Comparison of ENCODE assay signal across 14 mouse cellular contexts in the genomic region with DNA sequence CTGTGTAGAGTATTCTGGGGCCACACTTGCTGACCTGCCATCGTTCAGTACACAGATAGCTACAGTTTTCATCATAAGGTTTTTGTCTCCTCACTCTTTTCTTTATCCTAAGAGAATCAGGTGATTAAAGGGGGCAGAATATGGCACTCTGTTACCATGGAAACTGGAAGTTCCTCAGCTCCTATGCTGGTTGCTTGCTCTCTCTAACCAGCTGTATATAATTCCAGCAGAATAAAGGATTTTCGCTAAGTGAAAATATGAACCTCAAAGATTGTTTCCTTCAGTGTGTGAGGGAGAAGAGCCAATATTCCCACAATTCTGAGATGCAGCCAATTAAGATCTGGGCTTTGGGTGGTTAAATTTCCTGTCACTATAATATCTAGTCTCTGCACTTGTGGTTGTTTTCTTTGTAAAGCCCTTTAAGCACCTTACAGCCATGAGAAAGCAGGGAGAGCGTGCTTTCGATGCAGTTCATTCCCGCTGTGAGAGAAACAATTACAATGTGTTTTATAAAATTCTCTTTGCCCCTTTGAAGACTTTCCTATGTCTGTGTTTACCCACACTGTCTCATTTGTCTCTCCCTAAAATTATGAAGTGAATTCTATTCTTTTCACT.
A peak's percentile ranks its signal among the peaks of the same experiment; 100 is the strongest.
DNase-seq lines count a peak whose midpoint lies in the region; ATAC-seq lines count a peak whose summit lies in the region.
"Had no signal": no experiment of that assay in that cellular context is flagged by ENCODE, and none has a peak within 500 bp of the region (broad histone marks: within the 10 kb centered on the region; RNA-seq: fewer than 3 reads in every experiment).

No protein-coding gene starts in this region.

- no peak overlapping the region for H3K27ac ChIP-seq in forebrain, embryonic 13.5 days
- no peak overlapping the region for H3K27ac ChIP-seq in forebrain, embryonic 10.5 days
- H3K27ac ChIP-seq in neural tube, embryonic 14.5 days (ENCODE audit: low read depth, low read length): 0 out of 2 replicates have a peak overlapping the region, but pooled peaks have one; percentile 34
- peak overlapping the region; percentile 64 for H3K27ac ChIP-seq in midbrain, embryonic 15.5 days
- no peak overlapping the region for H3K27ac ChIP-seq in kidney, embryonic 16.5 days (ENCODE audit: low read length)
- H3K27ac ChIP-seq: intestine, embryonic 15.5 days; liver, embryonic 13.5 days had no signal

- H3K9me3 ChIP-seq in forebrain, embryonic 13.5 days (replicated peaks): no peaks in the 10 kb centered on the region
- H3K9me3 ChIP-seq in forebrain, embryonic 10.5 days: no peaks in the 10 kb centered on the region
- no peaks in the 10 kb centered on the region for H3K9me3 ChIP-seq in neural tube, embryonic 14.5 days (ENCODE audit: control insufficient read depth, low read length)
- H3K9me3 ChIP-seq in midbrain, embryonic 15.5 days: no peaks in the 10 kb centered on the region
- H3K9me3 ChIP-seq in kidney, embryonic 16.5 days (ENCODE audit: low read length): no peaks in the 10 kb centered on the region
- H3K9me3 ChIP-seq: intestine, embryonic 15.5 days; liver, embryonic 13.5 days had no signal

- H3K4me1 ChIP-seq in forebrain, embryonic 13.5 days: peaks cover 9% of the 10 kb centered on the region; the same call in 1 of the 2 replicates
- H3K4me1 ChIP-seq in forebrain, embryonic 10.5 days: peaks cover 12% of the 10 kb centered on the region
- H3K4me1 ChIP-seq in neural tube, embryonic 14.5 days (ENCODE audit: control insufficient read depth, insufficient read depth, low read length): no peaks in the 10 kb centered on the region
- H3K4me1 ChIP-seq in midbrain, embryonic 15.5 days: peaks cover 17% of the 10 kb centered on the region
- peaks cover 3% of the 10 kb centered on the region; the same call in 1 of the 2 replicates for H3K4me1 ChIP-seq in kidney, embryonic 16.5 days (ENCODE audit: insufficient read depth, low read length)
- H3K4me1 ChIP-seq: intestine, embryonic 15.5 days; liver, embryonic 13.5 days had no signal

- no peak overlapping the region for H3K4me3 ChIP-seq in forebrain, embryonic 13.5 days
- H3K4me3 ChIP-seq in forebrain, embryonic 10.5 days: no peak overlapping the region
- H3K4me3 ChIP-seq in neural tube, embryonic 14.5 days (ENCODE audit: low read depth, low read length): no peak overlapping the region
- no peak overlapping the region for H3K4me3 ChIP-seq in midbrain, embryonic 15.5 days
- H3K4me3 ChIP-seq in kidney, embryonic 16.5 days (ENCODE audit: low read length): no peak overlapping the region
- H3K4me3 ChIP-seq: intestine, embryonic 15.5 days; liver, embryonic 13.5 days had no signal

- H3K36me3 ChIP-seq in forebrain, embryonic 13.5 days (ENCODE audit: poor library complexity, severe bottlenecking): no peaks in the 10 kb centered on the region
- H3K36me3 ChIP-seq in forebrain, embryonic 10.5 days (replicated peaks): no peaks in the 10 kb centered on the region
- H3K36me3 ChIP-seq in neural tube, embryonic 14.5 days (ENCODE audit: control insufficient read depth, insufficient read depth, low read length): no peaks in the 10 kb centered on the region
- H3K36me3 ChIP-seq in midbrain, embryonic 15.5 days (replicated peaks): no peaks in the 10 kb centered on the region
- no peaks in the 10 kb centered on the region for H3K36me3 ChIP-seq in kidney, embryonic 16.5 days (ENCODE audit: insufficient read depth, low read length)
- H3K36me3 ChIP-seq: intestine, embryonic 15.5 days; liver, embryonic 13.5 days had no signal

- H3K4me2 ChIP-seq in forebrain, embryonic 13.5 days: no peak overlapping the region
- no peak overlapping the region for H3K4me2 ChIP-seq in neural tube, embryonic 14.5 days (ENCODE audit: low read depth, low read length)
- H3K4me2 ChIP-seq in midbrain, embryonic 15.5 days: no peak overlapping the region
- H3K4me2 ChIP-seq in kidney, embryonic 16.5 days (replicated peaks; ENCODE audit: low read depth, low read length): no peak overlapping the region
- H3K4me2 ChIP-seq: intestine, embryonic 15.5 days; liver, embryonic 13.5 days had no signal

- ATAC-seq in forebrain, embryonic 13.5 days: peak; percentile 73
- peak; percentile 71; the same call in 1 of the 2 replicates for ATAC-seq in neural tube, embryonic 14.5 days (ENCODE audit: low read depth)
- ATAC-seq in midbrain, embryonic 15.5 days (replicated peaks): peak; percentile 95
- ATAC-seq in kidney, embryonic 16.5 days (ENCODE audit: low FRiP score, low TSS enrichment): no peak
- ATAC-seq: intestine, embryonic 15.5 days; lung, postnatal 0 days had no signal

- no peaks in the 10 kb centered on the region for H3K27me3 ChIP-seq in forebrain, embryonic 13.5 days
- H3K27me3 ChIP-seq in forebrain, embryonic 10.5 days (ENCODE audit: poor library complexity, severe bottlenecking): no peaks in the 10 kb centered on the region
- no peaks in the 10 kb centered on the region for H3K27me3 ChIP-seq in neural tube, embryonic 14.5 days (ENCODE audit: control insufficient read depth, insufficient read depth, low read length)
- H3K27me3 ChIP-seq in midbrain, embryonic 15.5 days (replicated peaks): no peaks in the 10 kb centered on the region
- no peaks in the 10 kb centered on the region for H3K27me3 ChIP-seq in kidney, embryonic 16.5 days (ENCODE audit: insufficient read depth, low read length)
- H3K27me3 ChIP-seq: intestine, embryonic 15.5 days; liver, embryonic 13.5 days had no signal

- DNase-seq in forebrain, embryonic 10.5 days (ENCODE audit: extremely low spot score, low spot score): no peak
- no peak for DNase-seq in neural tube, embryonic 10.5 days (ENCODE audit: extremely low spot score, low spot score)
- no peak for DNase-seq in lung, adult 18-20 months
- DNase-seq in adrenal gland, postnatal 14 days: no peak
- DNase-seq: adrenal gland, postnatal 36 days; gastrocnemius, postnatal 14 days; kidney, postnatal 10 days; liver, embryonic 13.5 days had no signal

- WGBS in forebrain, embryonic 13.5 days: 27% methylated on average over 5 of the region's 5 CpGs
- 73% methylated on average over 5 of the region's 5 CpGs for WGBS in forebrain, embryonic 10.5 days
- WGBS in neural tube, embryonic 14.5 days: 56% methylated on average over 5 of the region's 5 CpGs
- WGBS in midbrain, embryonic 15.5 days: 32% methylated on average over 5 of the region's 5 CpGs
- 65% methylated on average over 5 of the region's 5 CpGs for WGBS in kidney, embryonic 16.5 days

- H3K9ac ChIP-seq in forebrain, embryonic 13.5 days: no peak overlapping the region
- no peak overlapping the region for H3K9ac ChIP-seq in neural tube, embryonic 14.5 days (replicated peaks; ENCODE audit: low read depth, low read length)
- no peak overlapping the region for H3K9ac ChIP-seq in midbrain, embryonic 15.5 days
- no peak overlapping the region for H3K9ac ChIP-seq in kidney, embryonic 16.5 days (replicated peaks; ENCODE audit: low read length)
- H3K9ac ChIP-seq: intestine, embryonic 15.5 days; liver, embryonic 13.5 days had no signal

Comparison
In these comparisons a context has a peak if more than half of its experiments do, and no peak if none do; other contexts are left out.
1. H3K27ac ChIP-seq: peak in neural tube, embryonic 14.5 days (single experiment) and midbrain, embryonic 15.5 days (single experiment); none in forebrain, embryonic 13.5 days (single experiment), forebrain, embryonic 10.5 days (single experiment) and kidney, embryonic 16.5 days (single experiment).